Mouse (Mus musculus) erythroblast, embryonic 14.5 days (primary cell): ENCODE data around the gene Rbm7.

Source experiments
- GATA1 ChIP-seq: IDR thresholded peaks from 2 replicates; pipeline ENCODE4 v1.6.1; 2012; ENCODE audit warnings: low read length, inconsistent platforms, mixed read lengths
- TAL1 ChIP-seq: IDR thresholded peaks from 3 replicates; pipeline ENCODE4 v1.6.1; 2012; ENCODE audit warnings: low read length, inconsistent platforms, mixed read lengths

GRCm38 (mm10) chr9:48501192-48501591, 6.1 kb upstream of the Rbm7 start:
- TF ChIP-seq GATA1 (no peak), TAL1 (no peak)
